Mouse (Mus musculus): ENCODE data around the gene Cabp2. TPM values are rescaled to one million over a fixed set of nuclear protein-coding genes. Genes with fewer than 3 reads are reported as not detected.
"Not testable (repeated sequence)": the region's sequence is repeated elsewhere in the genome, so short reads cannot be mapped to it uniquely, and the experiment has no call there.

Gene Cabp2
- not detected in 2 replicates for total RNA-seq (2021)
- long read RNA-seq = 0 reads

DNA sequence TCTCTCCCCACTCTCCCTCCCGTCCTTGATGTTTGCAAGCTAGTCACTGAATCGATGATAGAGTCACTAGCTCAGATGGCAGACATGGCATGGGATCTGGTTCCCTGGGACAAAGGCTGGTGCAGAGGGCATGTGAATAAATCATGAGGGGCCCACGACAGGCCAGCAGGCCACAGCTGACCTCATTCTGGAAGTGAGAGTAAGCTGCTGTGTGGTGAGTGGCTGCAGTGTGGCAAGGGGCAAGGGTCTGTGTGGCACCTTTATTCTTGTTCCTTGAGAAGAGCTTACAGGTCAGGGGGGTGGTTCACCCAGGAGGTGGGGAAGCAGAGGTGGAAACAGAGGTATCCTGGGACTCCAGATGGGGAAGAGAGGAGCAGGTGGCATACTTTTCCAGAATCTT, at the start of gene Cabp2:
TSS of gene Cabp2 (plus strand) at position 185 of the 400 bp plus-strand sequence.
- no peak for DNase-seq

GRCm38 (mm10) chr19:4032668-4033067, 48.7 kb upstream of the Cabp2 start:
- no peak for DNase-seq

GRCm38 (mm10) chr19:4033298-4033697, 48.1 kb upstream of the Cabp2 start:
- no peak for DNase-seq

DNA sequence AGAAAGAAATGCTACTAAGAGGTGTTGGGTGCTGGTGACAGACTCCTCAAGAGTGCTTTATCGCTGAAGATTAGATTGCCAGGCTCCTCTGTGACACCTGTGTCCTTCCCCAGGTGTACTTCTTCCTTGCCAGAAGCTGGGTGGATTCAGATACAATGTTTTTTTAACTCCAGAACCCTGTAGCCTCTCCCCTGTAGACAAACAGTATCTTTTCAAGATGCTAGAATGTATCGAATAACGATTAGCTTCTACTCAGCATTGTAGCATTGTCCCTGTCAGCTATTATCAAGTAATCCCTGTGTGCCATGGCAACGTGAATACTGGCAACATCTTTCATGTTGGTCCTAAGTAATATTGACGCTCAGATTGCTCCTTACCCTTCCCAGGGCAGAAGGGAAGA, 47.6 kb upstream of the Cabp2 start:
- no peak for DNase-seq

- DNase-seq = no peak
These were observed 44.9 kb upstream of the Cabp2 start for GRCm38 (mm10) chr19:4036327-4037045.

DNA sequence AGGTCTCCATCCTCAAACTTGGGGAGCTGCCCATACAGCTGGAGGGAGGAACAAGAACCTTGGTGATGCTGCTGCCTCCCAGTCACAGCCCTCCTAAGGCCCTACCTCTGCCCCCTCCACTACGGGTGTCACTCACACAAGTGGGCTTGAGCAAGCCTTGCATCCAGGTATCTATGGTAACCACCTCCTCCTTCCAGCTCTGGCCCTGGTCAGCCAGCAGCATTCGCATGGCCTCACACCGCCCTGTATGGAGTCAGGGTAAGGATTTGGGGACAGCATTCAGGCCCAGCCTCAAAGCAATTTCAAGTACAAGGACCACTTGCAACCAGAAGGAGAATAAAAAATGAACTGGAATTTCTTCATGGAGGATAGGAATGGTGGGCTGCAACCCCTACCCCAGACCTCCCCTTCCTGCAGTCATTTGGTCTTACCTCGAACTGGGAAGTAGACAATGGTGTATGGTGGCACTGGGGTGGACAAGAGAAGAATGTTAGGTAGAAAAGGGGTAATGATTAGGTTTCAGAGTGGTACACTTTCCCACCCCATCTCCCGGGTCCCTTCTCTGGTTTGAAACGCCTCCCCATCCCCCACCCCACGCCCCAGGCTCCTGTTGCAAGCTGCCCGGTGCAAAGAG, 44.1 kb upstream of the Cabp2 start:
- DNase-seq = not testable (repeated sequence)

GRCm38 (mm10) chr19:4037788-4038232, 43.6 kb upstream of the Cabp2 start, which contains the start of gene Gstp1:
Gstp1 (minus strand) TSS chr19:4037985.
- DNase-seq = peak; percentile 90

GRCm38 (mm10) chr19:4040941-4041340, 40.4 kb upstream of the Cabp2 start:
- DNase-seq = not testable (repeated sequence)

- DNase-seq = not testable (repeated sequence)
These were observed 39.9 kb upstream of the Cabp2 start for GRCm38 (mm10) chr19:4041500-4041899.

DNA sequence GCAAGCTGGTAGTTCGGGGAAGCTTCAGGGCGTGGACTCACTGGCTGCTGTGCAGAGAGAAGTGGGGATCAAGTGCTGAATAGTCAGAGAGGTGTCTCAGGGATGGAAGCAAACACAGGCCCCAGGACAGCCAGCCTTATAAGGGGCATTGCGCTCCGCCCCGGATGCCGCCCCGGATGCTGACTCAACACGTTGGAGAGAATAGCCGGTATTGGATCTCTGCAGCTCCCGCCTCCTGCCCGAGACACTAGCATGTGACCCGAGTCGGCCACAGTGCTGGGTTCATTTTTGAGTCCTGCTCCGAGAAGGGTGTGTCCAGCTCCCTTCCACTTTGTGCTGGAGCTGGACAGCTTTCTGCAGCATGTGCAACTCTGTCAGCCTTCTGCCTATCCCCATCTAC, 39.3 kb upstream of the Cabp2 start:
- DNase-seq = no peak

GRCm38 (mm10) chr19:4044109-4044508, 37.3 kb upstream of the Cabp2 start:
- DNase-seq = not testable (repeated sequence)

- peak; percentile 66 for DNase-seq
These were observed 35.2 kb upstream of the Cabp2 start, which contains the start of gene Gstp2 for GRCm38 (mm10) chr19:4045966-4046865. Gstp2 (minus strand) TSS chr19:4046023.

- no peak for DNase-seq
These were observed 34.5 kb upstream of the Cabp2 start for GRCm38 (mm10) chr19:4046866-4047254.

GRCm38 (mm10) chr19:4047859-4048258, 33.5 kb upstream of the Cabp2 start:
- DNase-seq = peak; percentile 88

DNA sequence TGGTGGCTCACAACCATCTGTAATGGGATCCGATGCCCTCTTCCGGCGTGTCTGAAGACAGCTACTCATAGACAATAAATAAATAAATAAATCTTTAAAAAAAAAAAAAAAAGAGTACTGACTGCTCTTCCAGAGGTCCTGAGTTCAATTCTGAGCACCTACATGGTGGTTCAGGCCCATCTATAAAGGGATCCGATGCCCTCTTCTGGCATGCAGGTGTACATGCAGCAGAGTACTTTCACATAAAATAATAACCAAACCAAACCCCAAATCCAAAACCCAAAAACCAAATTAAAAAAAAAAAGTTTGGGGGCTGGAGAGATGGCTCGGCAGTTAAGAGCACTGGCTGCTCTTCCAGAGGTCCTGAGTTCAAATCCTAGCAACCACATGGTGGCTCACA, 32.3 kb upstream of the Cabp2 start:
- DNase-seq = not testable (repeated sequence)

GRCm38 (mm10) chr19:4051016-4051415, 30.4 kb upstream of the Cabp2 start:
- no peak for DNase-seq

DNA sequence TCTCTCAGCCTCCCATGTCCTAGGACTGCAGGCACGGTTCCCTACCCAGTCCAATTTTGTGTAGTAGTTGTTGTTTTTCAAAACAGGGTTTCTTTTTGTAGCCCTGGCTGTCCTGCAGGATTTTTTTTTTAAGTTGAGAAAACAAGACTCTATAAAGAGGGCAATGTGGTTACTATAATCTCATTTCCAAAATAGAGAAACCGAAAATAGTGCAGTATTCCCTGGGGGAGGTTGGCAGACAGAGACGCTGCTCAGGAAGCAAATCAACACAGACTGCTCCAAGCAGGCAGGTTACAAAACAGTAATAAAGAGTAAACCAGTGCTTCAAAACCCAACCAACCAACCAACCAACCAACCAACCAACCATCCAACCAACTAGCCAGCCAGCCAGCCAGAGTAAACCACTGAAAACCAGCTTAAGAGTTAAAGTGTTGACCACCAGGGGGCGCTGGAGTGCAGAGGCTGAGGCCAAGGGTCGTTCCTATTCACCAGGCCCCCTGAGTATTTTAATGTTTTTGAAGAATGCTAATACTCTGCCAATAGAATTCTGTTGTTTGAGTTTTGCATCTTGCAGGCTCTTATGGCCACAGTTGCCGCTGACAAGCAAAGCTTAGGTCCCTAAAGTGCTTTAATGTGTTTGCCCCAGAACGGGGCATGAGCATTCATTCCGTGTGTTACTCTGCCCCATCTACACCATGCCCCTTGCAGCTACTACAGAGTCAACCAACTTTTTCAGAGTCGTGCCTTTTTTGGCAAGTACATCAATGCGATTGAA, 29.4 kb upstream of the Cabp2 start:
- peak; percentile 74 for DNase-seq

DNA sequence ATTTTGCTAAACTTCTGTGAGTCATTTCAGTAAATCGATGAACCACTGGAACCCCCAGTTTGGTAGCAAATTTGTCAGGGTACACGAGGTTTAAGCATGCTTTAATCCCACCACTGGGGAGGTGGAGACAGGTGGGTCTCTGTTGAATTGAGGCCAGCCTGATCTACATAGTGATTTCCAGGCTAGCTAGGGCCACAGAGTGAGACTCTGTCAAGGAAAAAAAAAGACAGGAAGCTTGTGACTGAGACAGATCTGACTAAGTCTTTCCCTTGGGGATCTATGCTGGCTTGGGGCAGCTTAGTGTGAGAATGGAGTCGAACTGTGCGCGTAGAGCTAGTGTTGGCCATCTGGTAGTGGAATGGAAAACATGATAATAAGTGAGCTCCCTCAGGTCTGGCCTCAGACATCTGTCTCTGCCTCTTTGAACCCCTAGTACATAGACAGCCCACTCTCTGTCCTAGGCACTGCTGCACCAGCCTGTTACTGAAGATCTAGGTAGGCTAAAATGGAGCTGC, 28.8 kb upstream of the Cabp2 start:
- no peak for DNase-seq

DNA sequence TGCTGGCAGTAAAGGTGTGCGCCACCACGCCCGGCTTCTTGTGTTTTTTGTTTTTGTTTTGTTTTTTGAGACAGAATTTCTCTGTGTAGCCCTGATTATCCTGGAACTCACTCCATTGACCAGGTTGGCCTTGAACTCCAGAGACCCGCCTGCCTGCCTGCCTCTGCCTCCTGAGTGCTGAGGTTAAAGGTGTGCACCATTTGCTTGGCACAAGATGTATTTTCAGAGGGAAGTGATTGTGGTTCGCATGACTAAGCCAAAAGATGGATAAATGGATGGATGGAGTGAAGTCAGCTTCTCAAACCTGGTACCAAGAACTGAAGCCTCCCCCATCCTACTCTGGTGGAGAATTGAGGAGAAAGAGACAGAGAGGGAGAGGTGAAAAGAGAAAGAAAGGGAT, 26.8 kb upstream of the Cabp2 start:
- no peak for DNase-seq

GRCm38 (mm10) chr19:4055216-4055946, 26.0 kb upstream of the Cabp2 start:
- no peak for DNase-seq
